Mouse (Mus musculus): ENCODE results near the gene Actb.

Gene Actb

GRCm38 (mm10) chr5:142924336-142924959, 17.9 kb upstream of the Actb start:
- in situ Hi-C loops (cut with MboI; ENCODE audit: unreplicated experiment in 2 of 2): loop anchor here in 1 of 2 experiments (25.0 kb wide), 1 partner anchor 1263 kb away; the partner anchor contains the start of gene Bhlha15

DNA sequence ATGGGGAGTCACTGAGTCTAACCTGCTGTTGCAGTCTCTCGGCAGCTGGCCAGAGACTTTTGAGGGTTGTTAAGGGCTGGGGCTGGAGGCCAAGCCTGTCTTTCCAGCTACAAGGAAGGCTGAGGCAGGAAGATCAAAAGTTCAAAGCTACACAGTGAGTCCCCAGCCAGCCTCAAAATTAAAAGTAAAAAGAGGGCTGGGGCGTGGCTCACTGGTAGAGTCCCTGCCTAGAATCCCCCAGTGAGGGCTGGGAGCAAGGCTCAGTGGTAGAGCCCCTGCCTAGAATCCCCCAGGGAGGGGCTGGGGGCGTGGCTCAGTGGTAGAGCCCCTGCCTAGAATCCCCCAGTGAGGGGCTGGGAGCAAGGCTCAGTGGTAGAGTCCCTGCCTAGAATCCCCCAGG, 17.2 kb upstream of the Actb start:
- in situ Hi-C loops (cut with MboI; ENCODE audit: unreplicated experiment in 2 of 2): loop anchor here in 1 of 2 experiments (25.0 kb wide), 1 partner anchor 1264 kb away; the partner anchor contains the start of gene Bhlha15

GRCm38 (mm10) chr5:142922251-142922650, 15.7 kb upstream of the Actb start:
- in situ Hi-C loops (cut with MboI; ENCODE audit: unreplicated experiment in 2 of 2): loop anchor here in 1 of 2 experiments (25.0 kb wide), 1 partner anchor 1265 kb away; the partner anchor contains the start of gene Bhlha15

DNA sequence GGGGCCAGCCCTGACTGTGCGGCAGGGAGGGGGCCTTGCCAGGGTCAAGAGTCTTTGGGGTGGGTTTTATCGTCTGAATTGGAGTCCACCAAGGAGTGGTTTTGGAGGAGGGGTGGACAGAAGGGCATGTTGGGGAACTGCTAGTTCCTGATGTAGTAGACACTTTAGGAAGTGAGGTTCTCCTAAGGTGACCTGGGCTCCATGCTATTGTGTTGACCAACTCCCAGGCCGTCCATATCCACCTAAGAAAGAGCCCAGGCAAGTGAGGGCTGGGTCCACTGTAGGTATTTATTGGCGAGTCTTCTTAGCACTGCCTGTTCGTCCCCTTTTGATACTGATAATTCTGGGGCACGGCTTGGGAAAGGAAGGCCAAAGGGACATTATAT, 14.5 kb upstream of the Actb start:
- in situ Hi-C loops (cut with MboI; ENCODE audit: unreplicated experiment in 2 of 2): loop anchor here in 1 of 2 experiments (25.0 kb wide), 1 partner anchor 1266 kb away; the partner anchor contains the start of gene Bhlha15

- in situ Hi-C loops (cut with MboI; ENCODE audit: unreplicated experiment in 2 of 2): loop anchor here in 1 of 2 experiments (25.0 kb wide), 1 partner anchor 1267 kb away; the partner anchor contains the start of gene Bhlha15
Measured at GRCm38 (mm10) chr5:142920311-142921073, 13.9 kb upstream of the Actb start.

GRCm38 (mm10) chr5:142917402-142917801, 10.8 kb upstream of the Actb start:
- in situ Hi-C loops (cut with MboI; ENCODE audit: unreplicated experiment in 2 of 2): loop anchor here in 1 of 2 experiments (25.0 kb wide), 1 partner anchor 1270 kb away; the partner anchor contains the start of gene Bhlha15

DNA sequence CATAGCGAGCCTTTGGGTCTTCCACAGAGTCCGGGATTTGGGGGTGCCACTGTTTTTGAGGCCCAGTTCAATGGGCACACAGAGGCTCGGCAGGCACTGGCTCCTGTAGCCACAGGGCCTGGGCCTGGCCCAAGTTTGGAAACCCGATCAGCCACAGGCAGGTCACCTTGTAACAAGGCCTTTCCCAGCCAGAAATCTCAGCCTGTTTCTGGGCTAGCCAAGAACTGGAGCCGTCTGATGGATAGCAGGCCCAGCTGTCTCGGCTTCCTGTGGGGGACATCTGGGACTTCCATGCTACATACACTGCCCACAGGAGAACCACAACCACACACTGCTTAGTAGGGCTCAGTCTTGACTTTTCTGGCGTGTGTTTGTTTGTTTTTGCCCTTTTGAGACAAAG, 10.0 kb upstream of the Actb start:
- in situ Hi-C loops (cut with MboI; ENCODE audit: unreplicated experiment in 2 of 2): loop anchor here in 1 of 2 experiments (25.0 kb wide), 1 partner anchor 1271 kb away; the partner anchor contains the start of gene Bhlha15

GRCm38 (mm10) chr5:142915231-142915630, 8.7 kb upstream of the Actb start:
- in situ Hi-C loops (cut with MboI; ENCODE audit: unreplicated experiment in 2 of 2): loop anchor here in 1 of 2 experiments (25.0 kb wide), 1 partner anchor 1272 kb away; the partner anchor contains the start of gene Bhlha15

- in situ Hi-C loops (cut with MboI; ENCODE audit: unreplicated experiment in 2 of 2): loop anchor here in 1 of 2 experiments (25.0 kb wide), 1 partner anchor 1275 kb away; the partner anchor contains the start of gene Bhlha15
Measured at GRCm38 (mm10) chr5:142912739-142913138, 6.2 kb upstream of the Actb start.

GRCm38 (mm10) chr5:142912320-142912719, 5.8 kb upstream of the Actb start:
- in situ Hi-C loops (cut with MboI; ENCODE audit: unreplicated experiment in 2 of 2): loop anchor here in 1 of 2 experiments (25.0 kb wide), 1 partner anchor 1275 kb away; the partner anchor contains the start of gene Bhlha15

DNA sequence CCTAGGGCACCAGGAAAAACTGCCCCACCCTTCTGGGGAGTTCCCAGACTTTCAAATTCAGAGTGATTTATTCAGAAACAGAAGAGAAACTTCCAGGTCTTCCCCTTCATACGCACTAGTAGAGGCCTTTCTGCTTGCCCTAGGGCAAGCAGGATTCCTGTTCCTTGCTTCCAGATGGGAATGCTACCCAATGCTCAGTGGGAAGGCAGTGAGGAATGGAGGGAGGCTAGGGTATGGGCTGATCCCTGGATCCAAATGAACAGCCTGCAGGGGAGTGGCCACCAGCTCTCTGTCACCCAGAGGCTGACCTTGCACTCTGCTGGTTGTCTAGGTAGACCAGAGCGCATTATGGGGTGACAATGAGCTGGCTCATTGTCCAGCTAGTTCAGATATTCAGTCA, 5.1 kb upstream of the Actb start:
- in situ Hi-C loops (cut with MboI; ENCODE audit: unreplicated experiment in 2 of 2): loop anchor here in 1 of 2 experiments (25.0 kb wide), 1 partner anchor 1276 kb away; the partner anchor contains the start of gene Bhlha15

- in situ Hi-C loops (cut with MboI; ENCODE audit: unreplicated experiment in 2 of 2): loop anchor here (5.0 to 25.0 kb wide), 2 partner anchors 92 to 1278 kb away; partner anchors contain the start of genes Tnrc18 (in 2 of the 2) and Bhlha15 (in 1 of the 2)
Measured at GRCm38 (mm10) chr5:142909576-142910278, 3.2 kb upstream of the Actb start.

DNA sequence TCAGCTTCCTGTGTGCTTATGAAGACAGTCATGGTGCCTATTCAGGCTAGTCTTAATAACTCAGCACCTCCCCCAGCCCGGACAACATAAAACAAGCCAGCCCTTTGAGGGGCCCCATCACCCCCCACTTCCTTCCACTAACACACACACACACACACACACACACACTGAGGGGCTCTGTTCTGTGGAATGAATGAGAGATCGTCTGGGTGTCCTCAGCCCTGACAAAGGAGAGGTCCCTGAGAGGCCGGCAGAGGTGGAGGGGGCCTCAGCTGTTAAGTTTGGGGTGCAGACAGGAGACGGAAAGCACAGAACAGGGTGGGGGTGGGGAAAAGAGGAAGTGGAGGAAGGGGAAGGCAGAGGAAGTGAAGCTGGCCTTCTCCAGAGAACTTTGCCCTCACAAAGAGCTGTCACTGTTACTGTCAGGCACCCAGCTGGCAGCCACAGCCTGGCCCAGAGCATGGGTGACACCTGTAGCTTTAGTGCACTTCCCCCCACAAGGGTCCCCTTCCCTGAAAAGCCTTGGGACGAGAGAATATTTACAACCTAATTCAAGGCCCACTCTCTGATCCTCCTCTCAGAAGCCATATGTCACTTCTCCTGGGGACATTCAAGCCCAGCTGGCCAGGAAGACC, 2.5 kb upstream of the Actb start:
- in situ Hi-C loops (cut with MboI; ENCODE audit: unreplicated experiment in 2 of 2): loop anchor here (5.0 to 25.0 kb wide), 2 partner anchors 92 to 1278 kb away; partner anchors contain the start of genes Tnrc18 (in 2 of the 2) and Bhlha15 (in 1 of the 2)

- in situ Hi-C loops (cut with MboI; ENCODE audit: unreplicated experiment in 2 of 2): loop anchor here (5.0 to 25.0 kb wide), 2 partner anchors 91 to 1279 kb away; partner anchors contain the start of genes Tnrc18 (in 2 of the 2) and Bhlha15 (in 1 of the 2)
Measured at GRCm38 (mm10) chr5:142907803-142908559, 1.4 kb upstream of the Actb start.

- in situ Hi-C loops (cut with MboI; ENCODE audit: unreplicated experiment in 2 of 2): loop anchor here (5.0 to 25.0 kb wide), 2 partner anchors 90 to 1280 kb away; partner anchors contain the start of genes Tnrc18 (in 2 of the 2) and Bhlha15 (in 1 of the 2)
Measured at GRCm38 (mm10) chr5:142907048-142907802, 671 bp upstream of the Actb start.

DNA sequence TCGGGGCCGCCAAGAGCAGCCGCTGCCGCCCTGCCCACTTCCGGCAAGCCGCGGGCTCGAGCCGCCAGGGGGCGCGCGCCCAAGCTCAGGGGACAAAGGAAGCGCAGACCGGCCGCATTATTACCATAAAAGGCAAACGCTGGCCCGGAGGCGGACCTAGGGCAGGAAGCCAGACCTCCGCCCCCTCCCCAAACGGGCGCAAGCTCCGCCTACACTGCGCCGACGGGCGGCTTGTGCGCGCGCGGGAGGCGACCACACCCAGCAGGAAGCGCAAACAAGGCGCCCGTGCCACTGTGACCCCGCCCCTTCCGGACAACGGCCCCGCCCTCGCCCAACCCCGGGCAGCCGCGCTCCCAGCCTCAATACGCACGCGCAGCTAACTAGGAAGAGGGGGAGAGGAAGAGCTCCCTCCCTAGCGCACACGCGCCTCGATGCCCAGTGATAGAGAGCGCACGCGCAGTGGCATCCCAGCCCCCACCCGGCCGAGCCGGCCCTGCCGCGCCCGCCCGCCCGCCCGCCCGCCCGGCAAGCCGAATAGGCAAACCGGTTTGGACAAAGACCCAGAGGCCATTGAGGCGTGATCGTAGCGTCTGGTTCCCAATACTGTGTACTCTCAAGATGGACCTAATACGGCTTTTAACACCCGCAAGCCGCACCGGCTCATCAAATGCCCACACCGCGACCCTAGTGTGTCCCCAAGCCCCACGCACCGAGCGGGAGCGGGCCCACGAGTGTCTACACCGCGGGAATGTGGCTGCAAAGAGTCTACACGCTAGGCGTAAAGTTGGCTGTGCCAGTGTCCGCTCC, 626 bp downstream of the Actb start:
- in situ Hi-C loops (cut with MboI; ENCODE audit: unreplicated experiment in 2 of 2): loop anchor here (5.0 to 25.0 kb wide), 2 partner anchors 89 to 1281 kb away; partner anchors contain the start of genes Tnrc18 (in 2 of the 2) and Bhlha15 (in 1 of the 2)
